Mouse (Mus musculus): ENCODE data around the gene Ndrg2. TPM values are rescaled to one million over a fixed set of nuclear protein-coding genes. Genes with fewer than 3 reads are reported as not detected.

Gene Ndrg2
- polyA plus RNA-seq, 1 experiment from 2014 or later = 63.7 TPM

- Histone ChIP-seq H3K4me2 (no peak overlapping the region), H3K36me3 (no peaks in the 10 kb centered on the region)
Measured at GRCm38 (mm10) chr14:51911301-51911700, 2.7 kb downstream of the Ndrg2 start.

GRCm38 (mm10) chr14:51906102-51906501 lies 7.9 kb downstream of the Ndrg2 start:
- 84% methylated on average over 11 of the region's 11 CpGs for WGBS
- Histone ChIP-seq H3K4me1 (peaks cover 11% of the 10 kb centered on the region; the same call in 1 of the 2 replicates), H3K4me3 (no peak overlapping the region), H3K27me3 (no peaks in the 10 kb centered on the region; the same call in 1 of the 2 replicates), H3K9me3 (no peaks in the 10 kb centered on the region), H3K4me2 (no peak overlapping the region), H3K9ac (no peak overlapping the region), H3K36me3 (no peaks in the 10 kb centered on the region), H3K27ac (no peak overlapping the region)
- ATAC-seq (ENCODE audit: borderline replicate concordance, extremely low read depth, low FRiP score, low TSS enrichment) = no peak

More at GRCm38 (mm10) chr14:51911301-51911700, 2.7 kb downstream of the Ndrg2 start:
- Histone ChIP-seq H3K27me3 (no peaks in the 10 kb centered on the region; the same call in 1 of the 2 replicates), H3K9me3 (no peaks in the 10 kb centered on the region), H3K9ac (no peak overlapping the region), H3K4me1 (peaks cover 25% of the 10 kb centered on the region), H3K4me3 (no peak overlapping the region), H3K27ac (no peak overlapping the region)
- ATAC-seq (ENCODE audit: borderline replicate concordance, extremely low read depth, low FRiP score, low TSS enrichment) = no peak
- 81% methylated on average over 10 of the region's 10 CpGs for WGBS

- WGBS = 61% methylated on average over 7 of the region's 7 CpGs
- H3K4me3 ChIP-seq = no peak overlapping the region
- no peaks in the 10 kb centered on the region for H3K27me3 ChIP-seq
- peak; percentile 33; the same call in 1 of the 2 replicates for ATAC-seq (ENCODE audit: borderline replicate concordance, extremely low read depth, low FRiP score, low TSS enrichment)
- no peak overlapping the region for H3K4me2 ChIP-seq
- H3K9me3 ChIP-seq = no peaks in the 10 kb centered on the region
- H3K9ac ChIP-seq = no peak overlapping the region
- no peaks in the 10 kb centered on the region for H3K36me3 ChIP-seq
- peaks cover 11% of the 10 kb centered on the region; the same call in 1 of the 2 replicates for H3K4me1 ChIP-seq
- H3K27ac ChIP-seq = no peak overlapping the region
Measured at GRCm38 (mm10) chr14:51904706-51905105, 9.3 kb downstream of the Ndrg2 start.

DNA sequence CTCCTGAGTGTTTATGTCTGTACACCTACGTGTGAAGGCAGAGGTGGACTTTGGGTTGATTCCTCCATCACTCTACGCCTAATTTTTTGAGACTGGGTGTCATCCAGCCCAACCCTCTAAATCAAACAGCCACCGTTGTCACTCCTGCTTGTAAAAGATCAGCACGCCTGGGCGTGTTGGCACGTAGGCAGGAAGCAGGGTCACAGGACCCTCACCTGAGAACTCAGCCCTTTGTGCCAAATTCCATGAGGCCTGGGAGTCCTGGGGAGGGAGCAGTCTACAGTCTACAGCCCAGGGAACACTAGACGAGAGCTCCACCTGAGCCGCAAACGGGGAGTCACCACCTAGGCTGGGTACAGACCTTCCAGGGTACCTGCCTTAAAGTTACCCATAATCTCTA lies 10.2 kb downstream of the Ndrg2 start:
- ATAC-seq (ENCODE audit: borderline replicate concordance, extremely low read depth, low FRiP score, low TSS enrichment) = no peak
- WGBS = 73% methylated on average over 9 of the region's 9 CpGs
- Histone ChIP-seq H3K27ac (no peak overlapping the region), H3K4me3 (no peak overlapping the region), H3K4me2 (no peak overlapping the region), H3K4me1 (peaks cover 11% of the 10 kb centered on the region; the same call in 1 of the 2 replicates), H3K36me3 (no peaks in the 10 kb centered on the region), H3K9ac (no peak overlapping the region), H3K9me3 (no peaks in the 10 kb centered on the region), H3K27me3 (no peaks in the 10 kb centered on the region)

- no peaks in the 10 kb centered on the region for H3K27me3 ChIP-seq
- no peak overlapping the region for H3K4me2 ChIP-seq
- 46% methylated on average over 9 of the region's 9 CpGs for WGBS
- H3K9me3 ChIP-seq = no peaks in the 10 kb centered on the region
- H3K4me3 ChIP-seq = no peak overlapping the region
- H3K4me1 ChIP-seq = peaks cover 11% of the 10 kb centered on the region; the same call in 1 of the 2 replicates
- ATAC-seq (ENCODE audit: borderline replicate concordance, extremely low read depth, low FRiP score, low TSS enrichment) = peak; percentile 46; the same call in 1 of the 2 replicates
- H3K36me3 ChIP-seq = no peaks in the 10 kb centered on the region
- no peak overlapping the region for H3K9ac ChIP-seq
- H3K27ac ChIP-seq = no peak overlapping the region
Measured at GRCm38 (mm10) chr14:51902806-51903710, 10.9 kb downstream of the Ndrg2 start.

- peaks cover 11% of the 10 kb centered on the region; the same call in 1 of the 2 replicates for H3K4me1 ChIP-seq
- no peak overlapping the region for H3K9ac ChIP-seq
- H3K27ac ChIP-seq = no peak overlapping the region
- H3K4me3 ChIP-seq = no peak overlapping the region
- ATAC-seq (ENCODE audit: borderline replicate concordance, extremely low read depth, low FRiP score, low TSS enrichment) = no peak
- H3K36me3 ChIP-seq = no peaks in the 10 kb centered on the region
- H3K27me3 ChIP-seq = no peaks in the 10 kb centered on the region
- H3K4me2 ChIP-seq = no peak overlapping the region
- no peaks in the 10 kb centered on the region for H3K9me3 ChIP-seq
- 100% methylated on average over 1 of the region's 1 CpGs for WGBS
Measured at GRCm38 (mm10) chr14:51899351-51899750, 14.6 kb downstream of the Ndrg2 start.

GRCm38 (mm10) chr14:51896539-51897170 lies 17.3 kb downstream of the Ndrg2 start:
- Histone ChIP-seq H3K9ac (no peak overlapping the region), H3K4me1 (0 out of 2 replicates have a peak, but pooled peaks cover 3% of the 10 kb centered on the region), H3K27me3 (no peaks in the 10 kb centered on the region), H3K27ac (no peak overlapping the region), H3K4me3 (no peak overlapping the region), H3K36me3 (peaks cover 5% of the 10 kb centered on the region; the same call in 1 of the 2 replicates), H3K9me3 (no peaks in the 10 kb centered on the region), H3K4me2 (no peak overlapping the region)
- 61% methylated on average over 8 of the region's 8 CpGs for WGBS
- no peak for ATAC-seq (ENCODE audit: borderline replicate concordance, extremely low read depth, low FRiP score, low TSS enrichment)

DNA sequence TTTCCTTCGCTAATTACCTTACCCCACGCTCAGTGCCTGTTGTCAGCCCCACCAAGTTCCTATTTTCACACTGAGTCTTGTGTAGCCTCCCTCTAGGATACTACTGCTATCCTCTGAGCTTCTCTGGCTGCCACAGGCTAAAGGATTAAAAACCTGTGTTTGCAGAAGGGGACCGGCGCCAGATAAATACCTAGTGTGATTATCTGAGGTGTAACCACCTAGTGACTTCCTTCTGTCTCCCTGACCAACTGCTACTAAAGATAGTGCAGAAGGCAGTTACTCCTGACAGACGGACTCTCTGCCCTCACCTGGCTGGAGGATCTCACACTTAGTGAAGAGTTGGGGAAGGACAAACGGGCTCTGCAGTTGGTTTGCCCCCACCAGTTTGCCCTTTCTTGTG lies 17.9 kb downstream of the Ndrg2 start:
- H3K4me2 ChIP-seq = no peak overlapping the region
- no peaks in the 10 kb centered on the region for H3K9me3 ChIP-seq
- H3K4me3 ChIP-seq = no peak overlapping the region
- H3K27me3 ChIP-seq = no peaks in the 10 kb centered on the region
- H3K27ac ChIP-seq = no peak overlapping the region
- no peak for ATAC-seq (ENCODE audit: borderline replicate concordance, extremely low read depth, low FRiP score, low TSS enrichment)
- H3K36me3 ChIP-seq = peaks cover 12% of the 10 kb centered on the region; the same call in 1 of the 2 replicates
- no peak overlapping the region for H3K9ac ChIP-seq
- H3K4me1 ChIP-seq = 0 out of 2 replicates have a peak, but pooled peaks cover 3% of the 10 kb centered on the region
- WGBS = 69% methylated on average over 6 of the region's 6 CpGs

DNA sequence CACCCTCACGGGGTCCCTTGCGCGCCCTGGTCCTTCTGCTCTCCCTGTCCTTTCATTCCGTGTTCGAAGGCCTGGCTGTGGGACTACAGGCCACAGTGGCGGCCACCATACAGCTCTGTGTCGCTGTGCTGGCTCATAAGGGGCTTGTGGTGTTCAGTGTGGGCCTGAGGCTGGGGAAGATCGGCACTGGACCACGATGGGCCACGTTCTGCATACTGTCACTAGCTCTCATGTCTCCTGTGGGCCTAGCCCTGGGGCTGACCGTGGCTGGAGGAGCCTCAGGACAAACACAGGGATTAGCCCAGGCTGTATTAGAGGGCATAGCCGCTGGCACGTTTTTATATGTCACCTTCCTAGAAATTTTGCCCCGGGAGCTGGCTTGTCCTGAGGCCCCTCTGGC lies 18.9 kb downstream of the Ndrg2 start:
- H3K4me3 ChIP-seq = no peak overlapping the region
- no peak overlapping the region for H3K9ac ChIP-seq
- 77% methylated on average over 14 of the region's 14 CpGs for WGBS
- peaks cover 18% of the 10 kb centered on the region; the same call in 1 of the 2 replicates for H3K36me3 ChIP-seq
- H3K9me3 ChIP-seq = no peaks in the 10 kb centered on the region
- H3K27me3 ChIP-seq = no peaks in the 10 kb centered on the region
- H3K27ac ChIP-seq = no peak overlapping the region
- 0 out of 2 replicates have a peak, but pooled peaks cover 3% of the 10 kb centered on the region for H3K4me1 ChIP-seq
- H3K4me2 ChIP-seq = no peak overlapping the region
- ATAC-seq (ENCODE audit: borderline replicate concordance, extremely low read depth, low FRiP score, low TSS enrichment) = no peak

GRCm38 (mm10) chr14:51893809-51894208 lies 20.1 kb downstream of the Ndrg2 start:
- Histone ChIP-seq H3K27me3 (no peaks in the 10 kb centered on the region), H3K4me3 (no peak overlapping the region), H3K9me3 (no peaks in the 10 kb centered on the region), H3K4me2 (no peak overlapping the region), H3K9ac (no peak overlapping the region), H3K27ac (0 out of 2 replicates have a peak overlapping the region, but pooled peaks have one; percentile 36), H3K36me3 (peaks cover 30% of the 10 kb centered on the region), H3K4me1 (0 out of 2 replicates have a peak, but pooled peaks cover 3% of the 10 kb centered on the region)
- ATAC-seq (ENCODE audit: borderline replicate concordance, extremely low read depth, low FRiP score, low TSS enrichment) = peak; percentile 16; the same call in 1 of the 2 replicates
- 45% methylated on average over 3 of the region's 3 CpGs for WGBS

GRCm38 (mm10) chr14:51893094-51893794 lies 20.7 kb downstream of the Ndrg2 start:
- H3K27ac ChIP-seq = peak overlapping the region; percentile 36; the same call in 1 of the 2 replicates
- 0 out of 2 replicates have a peak, but pooled peaks cover 3% of the 10 kb centered on the region for H3K4me1 ChIP-seq
- peak; percentile 84 for ATAC-seq (ENCODE audit: borderline replicate concordance, extremely low read depth, low FRiP score, low TSS enrichment)
- H3K9ac ChIP-seq = no peak overlapping the region
- H3K4me3 ChIP-seq = no peak overlapping the region
- no peaks in the 10 kb centered on the region for H3K9me3 ChIP-seq
- no peak overlapping the region for H3K4me2 ChIP-seq
- 23% methylated on average over 10 of the region's 10 CpGs for WGBS
- H3K36me3 ChIP-seq = peaks cover 34% of the 10 kb centered on the region
- no peaks in the 10 kb centered on the region for H3K27me3 ChIP-seq

Measured in lung, embryonic 15.5 days (tissue).